In genomic region chr6:4362220-4362619, GRCm38 (mm10) we compare ENCODE assay signal across 22 mouse cellular contexts.
DNase-seq lines count a peak whose midpoint lies in the region; ATAC-seq and TF ChIP-seq lines count a peak whose summit lies in the region.
"Had no signal": no experiment of that assay in that cellular context is flagged by ENCODE, and none has a peak within 500 bp of the region (broad histone marks: within the 10 kb centered on the region; RNA-seq: fewer than 3 reads in every experiment).

No protein-coding gene starts in this region.

- POLR2A ChIA-PET in Patski (lab: Charles Lee), result no interaction called here

- peak; percentile 35 for DNase-seq in Patski (ENCODE audit: low read depth, low spot score)
- DNase-seq in midbrain, embryonic 10.5 days (ENCODE audit: low spot score), result no peak
- DNase-seq in kidney, adult 18-20 months, result no peak
- DNase-seq: adrenal gland, adult 2 months; adrenal gland, postnatal 10 days; adrenal gland, postnatal 25 days; B cell, adult 2 months; cerebellum, adult 11 months; cerebellum, adult 18-20 months; cerebellum, adult 8-10 months; cerebellum, adult 9-11 months; cerebellum, postnatal 14 days; cerebellum, postnatal 36 days; embryo, embryonic 11 days; forebrain, postnatal 0 days had no signal

- no peaks in the 10 kb centered on the region for H3K36me3 ChIP-seq in C2C12 (ENCODE audit: control insufficient read depth, insufficient read depth)
- no peaks in the 10 kb centered on the region for H3K36me3 ChIP-seq in midbrain, embryonic 10.5 days
- H3K36me3 ChIP-seq in intestine, postnatal 0 days (ENCODE audit: control insufficient read depth, insufficient read depth), result no peaks in the 10 kb centered on the region
- H3K36me3 ChIP-seq: embryonic facial prominence, embryonic 13.5 days; embryonic facial prominence, embryonic 15.5 days; forebrain, embryonic 15.5 days had no signal

- no peak overlapping the region for H3ac ChIP-seq in C2C12 (ENCODE audit: control insufficient read depth, insufficient read length, low read depth)

- no peaks in the 10 kb centered on the region for H3K79me3 ChIP-seq in C2C12 (ENCODE audit: low read depth)

- no peak overlapping the region for H3K4me3 ChIP-seq in C2C12 (ENCODE audit: insufficient read depth, poor library complexity, severe bottlenecking)
- H3K4me3 ChIP-seq in midbrain, embryonic 10.5 days, result no peak overlapping the region
- H3K4me3 ChIP-seq in intestine, postnatal 0 days (ENCODE audit: low read depth, low read length), result no peak overlapping the region
- H3K4me3 ChIP-seq: embryonic facial prominence, embryonic 13.5 days; embryonic facial prominence, embryonic 15.5 days; erythroblast, embryonic 14.5 days; forebrain, embryonic 13.5 days; forebrain, embryonic 15.5 days had no signal

- 93% methylated on average over 2 of the region's 2 CpGs for WGBS in midbrain, embryonic 10.5 days
- 94% methylated on average over 2 of the region's 2 CpGs for WGBS in intestine, postnatal 0 days

- peak; percentile 54 for ATAC-seq in Patski
- no peak for ATAC-seq in intestine, postnatal 0 days
- ATAC-seq: forebrain, embryonic 13.5 days; forebrain, embryonic 15.5 days; forebrain, postnatal 0 days had no signal

- H3K27ac ChIP-seq in midbrain, embryonic 10.5 days (replicated peaks), result no peak overlapping the region
- no peak overlapping the region for H3K27ac ChIP-seq in intestine, postnatal 0 days (ENCODE audit: low read depth, low read length)
- H3K27ac ChIP-seq: embryonic facial prominence, embryonic 13.5 days; embryonic facial prominence, embryonic 15.5 days; forebrain, embryonic 13.5 days; forebrain, embryonic 15.5 days had no signal

- TF ChIP-seq CTCF in C2C12 (IDR thresholded peaks at IDR 0.05; ENCODE audit: control insufficient read depth, insufficient read depth, insufficient read length), result no peak
- TF ChIP-seq CTCF in Patski (IDR thresholded peaks at IDR 0.05), result no peak
- no peak for TF ChIP-seq CTCF in intestine, postnatal 0 days (IDR thresholded peaks at IDR 0.05; ENCODE audit: low read depth)

- CTCF ChIA-PET in Patski (lab: Charles Lee), result interaction anchor here (1.5 kb wide), 1 partner anchor 10 kb away, joined by 4 read pairs; no protein-coding TSS in a partner anchor

- no peak overlapping the region for H3K9ac ChIP-seq in intestine, postnatal 0 days (ENCODE audit: low read depth, low read length)
- H3K9ac ChIP-seq: embryonic facial prominence, embryonic 13.5 days; embryonic facial prominence, embryonic 15.5 days; forebrain, embryonic 13.5 days; forebrain, embryonic 15.5 days; forebrain, postnatal 0 days had no signal

- in situ Hi-C loops in Patski (cut with MboI; ENCODE audit: low pct_unique_long_range_greater_than_20kb), result no loop called here

- H3K9me3 ChIP-seq in midbrain, embryonic 10.5 days (replicated peaks), result no peaks in the 10 kb centered on the region
- H3K9me3 ChIP-seq in intestine, postnatal 0 days (ENCODE audit: control insufficient read depth), result no peaks in the 10 kb centered on the region
- H3K9me3 ChIP-seq: embryonic facial prominence, embryonic 13.5 days; embryonic facial prominence, embryonic 15.5 days; forebrain, embryonic 13.5 days; forebrain, embryonic 15.5 days had no signal

- no peaks in the 10 kb centered on the region for H3K27me3 ChIP-seq in C2C12 (ENCODE audit: control insufficient read depth, insufficient read depth, insufficient read length)
- H3K27me3 ChIP-seq in Patski, result no peaks in the 10 kb centered on the region
- no peaks in the 10 kb centered on the region for H3K27me3 ChIP-seq in midbrain, embryonic 10.5 days (ENCODE audit: low read depth, poor library complexity, severe bottlenecking)
- no peaks in the 10 kb centered on the region for H3K27me3 ChIP-seq in intestine, postnatal 0 days (replicated peaks; ENCODE audit: control insufficient read depth, insufficient read depth, low read length)
- H3K27me3 ChIP-seq: embryonic facial prominence, embryonic 13.5 days; embryonic facial prominence, embryonic 15.5 days; forebrain, embryonic 13.5 days; forebrain, embryonic 15.5 days had no signal

- H3K4me2 ChIP-seq in intestine, postnatal 0 days (replicated peaks; ENCODE audit: low read depth), result no peak overlapping the region
- H3K4me2 ChIP-seq: embryonic facial prominence, embryonic 13.5 days; embryonic facial prominence, embryonic 15.5 days; forebrain, embryonic 13.5 days; forebrain, embryonic 15.5 days had no signal

- H3K79me2 ChIP-seq in C2C12 (ENCODE audit: control insufficient read depth, insufficient read depth), result no peaks in the 10 kb centered on the region

- no peaks in the 10 kb centered on the region for H3K4me1 ChIP-seq in midbrain, embryonic 10.5 days
- H3K4me1 ChIP-seq in intestine, postnatal 0 days (replicated peaks; ENCODE audit: control insufficient read depth, insufficient read depth, low read length), result no peaks in the 10 kb centered on the region
- H3K4me1 ChIP-seq: embryonic facial prominence, embryonic 13.5 days; embryonic facial prominence, embryonic 15.5 days; forebrain, embryonic 13.5 days; forebrain, embryonic 15.5 days had no signal

TF ChIP-seq in C2C12, 6 proteins besides CTCF, POLR2A, EP300 and RAD21:
- TF ChIP-seq MAX (IDR thresholded peaks at IDR 0.05), result no peak
- TF ChIP-seq MYOD1 (IDR thresholded peaks at IDR 0.05; ENCODE audit: control insufficient read depth, insufficient read length, low read depth), result peak; percentile 66
- TF ChIP-seq USF1 (IDR thresholded peaks at IDR 0.05; ENCODE audit: low read depth), result no peak
